Mouse (Mus musculus): ENCODE results near the gene Abcc12.

GRCm38 (mm10) chr8:86535791-86536662 lies 44.5 kb downstream of the Abcc12 start:
- TF ChIP-seq POLR2A (IDR thresholded peaks at IDR 0.05; ENCODE audit: low read depth, low read length) (no peak), CTCF (IDR thresholded peaks at IDR 0.05; ENCODE audit: borderline replicate concordance, insufficient read depth, low read length) (no peak)
